Mouse (Mus musculus): ENCODE data around the gene Ecpas. TPM values are rescaled to one million over a fixed set of nuclear protein-coding genes. Genes with fewer than 3 reads are reported as not detected.

Gene Ecpas
- total RNA-seq, 1 experiment from 2014 or later = 62.5 TPM

- no peak for ATAC-seq (ENCODE audit: extremely low read depth, insufficient number of reproducible peaks, low FRiP score, poor library complexity, severe bottlenecking)
Measured at GRCm38 (mm10) chr4:58787616-58788015, 124.9 kb downstream of the Ecpas start, which contains the start of gene Olfr267. Gene Olfr267 (minus strand): TSS chr4:58787716.

GRCm38 (mm10) chr4:58786659-58787058 lies 125.9 kb downstream of the Ecpas start:
- no peak for ATAC-seq (ENCODE audit: extremely low read depth, insufficient number of reproducible peaks, low FRiP score, poor library complexity, severe bottlenecking)

- no peak for ATAC-seq (ENCODE audit: extremely low read depth, insufficient number of reproducible peaks, low FRiP score, poor library complexity, severe bottlenecking)
Measured at GRCm38 (mm10) chr4:58763417-58763816, 149.1 kb downstream of the Ecpas start.

- ATAC-seq (ENCODE audit: extremely low read depth, insufficient number of reproducible peaks, low FRiP score, poor library complexity, severe bottlenecking) = no peak
Measured at GRCm38 (mm10) chr4:58749510-58749909, 163.0 kb downstream of the Ecpas start.

GRCm38 (mm10) chr4:58749101-58749500 lies 163.4 kb downstream of the Ecpas start:
- no peak for ATAC-seq (ENCODE audit: extremely low read depth, insufficient number of reproducible peaks, low FRiP score, poor library complexity, severe bottlenecking)

Other genes with a start within 250 kb of the Ecpas start
- 0.12 TPM in 1 of 2 replicates, not detected in the other for gene Olfr267, start 125.0 kb downstream of the Ecpas start, total RNA-seq (2017)
- gene Zkscan16, start 30.9 kb upstream of the Ecpas start, total RNA-seq (2017) = 0.74 and 0.81 TPM in 2 replicates
- 0.47 and 0.61 TPM in 2 replicates for gene Ptgr1, start 74.4 kb upstream of the Ecpas start, total RNA-seq (2017)
- 6.6 and 8.6 TPM in 2 replicates for gene Dnajc25, start 82.3 kb upstream of the Ecpas start, total RNA-seq (2017)
- not detected in 2 replicates for gene Gm20503, start 90.5 kb upstream of the Ecpas start, total RNA-seq (2017)
- 48.6 and 51.3 TPM in 2 replicates for gene Gng10, start 122.3 kb upstream of the Ecpas start, total RNA-seq (2017)
- not detected in 2 replicates for gene AI481877, start 226.2 kb upstream of the Ecpas start, total RNA-seq (2017)